Mouse (Mus musculus) right cerebral cortex, postnatal 25 days (tissue): ENCODE measurements around the gene A4gnt.
A peak's percentile ranks its signal among the peaks of the same experiment; 100 is the strongest.

ENCODE experiments used
- DNase-seq: peaks from one replicate; pipeline ENCODE4 v3.0.0; 2022

The A4gnt gene

GRCm38 (mm10) chr9:99637227-99637626, 24.9 kb downstream of the A4gnt start:
- DNase-seq, result no peak

GRCm38 (mm10) chr9:99637736-99638135, 25.4 kb downstream of the A4gnt start:
- DNase-seq, result no peak

GRCm38 (mm10) chr9:99639957-99640356, 27.7 kb downstream of the A4gnt start:
- no peak for DNase-seq

- DNase-seq, result no peak
Measured at GRCm38 (mm10) chr9:99645416-99645815, 33.1 kb downstream of the A4gnt start.

- no peak for DNase-seq
Measured at GRCm38 (mm10) chr9:99646102-99646501, 33.8 kb downstream of the A4gnt start.

GRCm38 (mm10) chr9:99660756-99661155, 48.5 kb downstream of the A4gnt start:
- DNase-seq, result no peak

- DNase-seq, result no peak
Measured at GRCm38 (mm10) chr9:99661606-99662166, 49.4 kb downstream of the A4gnt start.

GRCm38 (mm10) chr9:99662406-99662805, 50.1 kb downstream of the A4gnt start:
- DNase-seq, result peak; percentile 49

GRCm38 (mm10) chr9:99662887-99663286, 50.6 kb downstream of the A4gnt start:
- no peak for DNase-seq

GRCm38 (mm10) chr9:99667596-99667995, 55.3 kb downstream of the A4gnt start:
- no peak for DNase-seq

- DNase-seq, result no peak
Measured at GRCm38 (mm10) chr9:99671603-99672002, 59.3 kb downstream of the A4gnt start.
